Mouse (Mus musculus) stomach, embryonic 14.5 days (tissue): ENCODE measurements around the gene Gm10800. TPM values are rescaled to one million over a fixed set of nuclear protein-coding genes. Genes with fewer than 3 reads are reported as not detected.
"Not testable (repeated sequence)": the region's sequence is repeated elsewhere in the genome, so short reads cannot be mapped to it uniquely, and the experiment has no call there.

Source experiments
- ATAC-seq: fragments of 200-750 bp; cut with Nextera tagmentation; 2 replicates; pipeline ENCODE4 v1.8.0; 2017; ENCODE audit warnings: low read depth, moderate TSS enrichment; ENCODE audit not compliant: insufficient number of reproducible peaks, insufficient read depth, low FRiP score
- H3K27ac ChIP-seq: fragments of 300-500 bp; sonication (generic); 2 replicates; pipeline ENCODE4 v1.5.1; 2014; ENCODE audit warnings: mild to moderate bottlenecking, low read length, moderate library complexity, mixed read lengths
- H3K27me3 ChIP-seq: fragments of 300-500 bp; sonication (generic); 2 replicates; pipeline ENCODE4 v1.6.1; 2014; ENCODE audit warnings: low read length, control low read depth, mixed read lengths; ENCODE audit not compliant: control insufficient read depth, insufficient read depth
- H3K36me3 ChIP-seq: fragments of 300-500 bp; sonication (generic); 2 replicates; pipeline ENCODE4 v1.6.1; 2014; ENCODE audit warnings: mild to moderate bottlenecking, control low read depth, low read length, moderate library complexity, mixed read lengths; ENCODE audit not compliant: control insufficient read depth, insufficient read depth
- H3K4me1 ChIP-seq: fragments of 300-500 bp; sonication (generic); 2 replicates; pipeline ENCODE4 v1.6.1; 2014; ENCODE audit warnings: low read length, control low read depth, mixed read lengths; ENCODE audit not compliant: control insufficient read depth, insufficient read depth
- H3K4me2 ChIP-seq: fragments of 300-500 bp; sonication (generic); replicated peaks from 2 replicates; pipeline ENCODE4 v1.6.1; 2014; ENCODE audit warnings: low read depth, low read length, control low read depth
- H3K4me3 ChIP-seq: fragments of 300-500 bp; sonication (generic); 2 replicates; pipeline ENCODE4 v1.5.1; 2014; ENCODE audit warnings: low read depth, low read length, control low read depth
- H3K9ac ChIP-seq: fragments of 300-500 bp; sonication (generic); replicated peaks from 2 replicates; pipeline ENCODE4 v1.6.1; 2014; ENCODE audit warnings: low read depth, mild to moderate bottlenecking, control low read depth, low read length, moderate library complexity, mixed read lengths
- H3K9me3 ChIP-seq: fragments of 300-500 bp; sonication (generic); 2 replicates; pipeline ENCODE4 v1.6.1; 2016; ENCODE audit warnings: low read depth, low read length, control low read depth; ENCODE audit not compliant: control insufficient read depth
- WGBS: fragments of 180-500 bp; shearing (Covaris S2); extraction: QIAGEN DNeasy Blood & Tissue Kit; methylation state at CpG from one replicate; pipeline ENCODE4 v1.1.7; 2014; 5-methylcytosine and 5-hydroxymethylcytosine counted together
- polyA plus RNA-seq: library from polyadenylated mRNA; unstranded; fragments of >200 nt; fragmentation: Nextera tagmentation; extraction: Ambion mirVana; gene quantifications from 2 replicates; pipeline ENCODE4 v1.2.1, GENCODE M21; 2014

The Gm10800 gene
- polyA plus RNA-seq, result 1.3 and 2.4 TPM in 2 replicates

- H3K27me3 ChIP-seq, H3K4me3 ChIP-seq, H3K9ac ChIP-seq, H3K27ac ChIP-seq, H3K9me3 ChIP-seq, H3K4me2 ChIP-seq, H3K36me3 ChIP-seq, H3K4me1 ChIP-seq, ATAC-seq: not testable (repeated sequence)
- 87% methylated on average over 4 of the region's 4 CpGs for WGBS
These were observed at the start of gene Gm10800 for GRCm38 (mm10) chr2:98667201-98667600. Gene Gm10800, minus strand, starts transcription at chr2:98667301.

- no peak overlapping the region for H3K27ac ChIP-seq
- WGBS, result 96% methylated on average over 1 of the region's 1 CpGs
- no peak overlapping the region for H3K4me3 ChIP-seq
- no peaks in the 10 kb centered on the region for H3K36me3 ChIP-seq
- H3K9me3 ChIP-seq, result no peaks in the 10 kb centered on the region
- no peak overlapping the region for H3K4me2 ChIP-seq
- H3K27me3 ChIP-seq, result no peaks in the 10 kb centered on the region
- no peak overlapping the region for H3K9ac ChIP-seq
- H3K4me1 ChIP-seq, result no peaks in the 10 kb centered on the region
- ATAC-seq, result no peak
These were observed 30.4 kb upstream of the Gm10800 start for GRCm38 (mm10) chr2:98697533-98697932.

GRCm38 (mm10) chr2:98661937-98662336, 5.2 kb downstream of the Gm10800 start, which contains the start of gene Gm10801:
Gene Gm10801, plus strand, starts transcription at chr2:98662237.
- not testable (repeated sequence) for ATAC-seq, H3K9me3 ChIP-seq, H3K27ac ChIP-seq, H3K4me2 ChIP-seq, H3K9ac ChIP-seq, H3K4me3 ChIP-seq, H3K36me3 ChIP-seq, H3K27me3 ChIP-seq, H3K4me1 ChIP-seq
- 76% methylated on average over 4 of the region's 5 CpGs for WGBS

Other genes starting within 250 kb of the Gm10800 start
- not detected in 2 replicates for gene Gm10801, start 5.1 kb downstream of the Gm10800 start, polyA plus RNA-seq